Mouse (Mus musculus) heart, embryonic 11.5 days (tissue): Measurements from ENCODE around the gene Smim22. TPM values are rescaled to one million over a fixed set of nuclear protein-coding genes. Genes with fewer than 3 reads are reported as not detected.

ENCODE experiments used
- ATAC-seq: fragments of 200-750 bp; cut with Nextera tagmentation; replicated peaks from 2 replicates; pipeline ENCODE4 v1.8.0; 2017; ENCODE audit warnings: moderate library complexity; ENCODE audit not compliant: insufficient number of reproducible peaks, low FRiP score, low TSS enrichment
- H3K27ac ChIP-seq: fragments of 300-500 bp; sonication (generic); 2 replicates; pipeline ENCODE4 v1.5.1; 2014; ENCODE audit warnings: mild to moderate bottlenecking, low read depth, low read length
- H3K27me3 ChIP-seq: fragments of 300-500 bp; sonication (generic); 2 replicates; pipeline ENCODE4 v1.6.1; 2014; ENCODE audit warnings: mild to moderate bottlenecking, low read length, mixed read lengths; ENCODE audit not compliant: control insufficient read depth, insufficient read depth
- H3K36me3 ChIP-seq: fragments of 300-500 bp; sonication (generic); 2 replicates; pipeline ENCODE4 v1.6.1; 2014; ENCODE audit warnings: mild to moderate bottlenecking, low read length, moderate library complexity, mixed read lengths; ENCODE audit not compliant: control insufficient read depth, insufficient read depth
- H3K4me1 ChIP-seq: fragments of 300-500 bp; sonication (generic); 2 replicates; pipeline ENCODE4 v1.6.1; 2014; ENCODE audit warnings: low read length; ENCODE audit not compliant: control insufficient read depth, insufficient read depth
- H3K4me2 ChIP-seq: fragments of 300-500 bp; sonication (generic); 2 replicates; pipeline ENCODE4 v1.6.1; 2014; ENCODE audit warnings: mild to moderate bottlenecking, moderate library complexity
- H3K4me3 ChIP-seq: fragments of 300-500 bp; sonication (generic); 2 replicates; pipeline ENCODE4 v1.5.1; 2014; ENCODE audit warnings: low read depth, low read length
- H3K9ac ChIP-seq: fragments of 300-500 bp; sonication (generic); 2 replicates; pipeline ENCODE4 v1.6.1; 2014; ENCODE audit warnings: mild to moderate bottlenecking, low read depth, low read length, moderate library complexity
- H3K9me3 ChIP-seq: fragments of 300-500 bp; sonication (generic); replicated peaks from 2 replicates; pipeline ENCODE4 v1.6.1; 2016; ENCODE audit warnings: low read length; ENCODE audit not compliant: control insufficient read depth
- WGBS: fragments of 180-500 bp; shearing (Covaris S2); extraction: QIAGEN DNeasy Blood & Tissue Kit; methylation state at CpG from one replicate; pipeline ENCODE4 v1.1.7; 2014; ENCODE audit not compliant: insufficient replicate concordance; 5-methylcytosine and 5-hydroxymethylcytosine counted together
- polyA plus RNA-seq: library from polyadenylated mRNA; unstranded; fragments of >200 nt; fragmentation: Nextera tagmentation; extraction: Ambion mirVana; gene quantifications from 2 replicates; pipeline ENCODE4 v1.2.1, GENCODE M21; 2014

The Smim22 gene
- polyA plus RNA-seq, 1 experiment from 2014 or later, result 3.2 TPM

- Histone ChIP-seq H3K4me2 (peak within 1 kb of the TSS; percentile 96), H3K9me3 (no peaks in the 10 kb centered on the region), H3K36me3 (peaks cover 16% of the 10 kb centered on the region; the same call in 1 of the 2 replicates), H3K27me3 (no peaks in the 10 kb centered on the region), H3K4me1 (peaks cover 14% of the 10 kb centered on the region; the same call in 1 of the 2 replicates), H3K9ac (peak within 1 kb of the TSS; percentile 94), H3K27ac (peak within 1 kb of the TSS; percentile 97), H3K4me3 (peak within 1 kb of the TSS; percentile 97)
- under 1% methylated on average over 56 of the region's 56 CpGs for WGBS
- peak; percentile 100 for ATAC-seq
Observed at GRCm38 (mm10) chr16:5049774-5050234, 42.7 kb downstream of the Smim22 start, which contains the start of the genes Glyr1 and Ubn1. TSS of gene Glyr1 (minus strand) at chr16:5049863. TSS of gene Ubn1 (plus strand) at chr16:5050057.

- H3K36me3 ChIP-seq, result peaks cover 16% of the 10 kb centered on the region; the same call in 1 of the 2 replicates
- under 1% methylated on average over 78 of the region's 78 CpGs for WGBS
- no peaks in the 10 kb centered on the region for H3K27me3 ChIP-seq
- peak; percentile 62 for ATAC-seq
- peaks cover 14% of the 10 kb centered on the region; the same call in 1 of the 2 replicates for H3K4me1 ChIP-seq
- peak overlapping the region; percentile 94 for H3K9ac ChIP-seq
- H3K9me3 ChIP-seq, result no peaks in the 10 kb centered on the region
- peak overlapping the region; percentile 96 for H3K4me2 ChIP-seq
- peak overlapping the region; percentile 97 for H3K4me3 ChIP-seq
- peak overlapping the region; percentile 97 for H3K27ac ChIP-seq
Observed at GRCm38 (mm10) chr16:5050251-5051110, 43.4 kb downstream of the Smim22 start.

Other genes with a start within 250 kb of the Smim22 start
- 113 and 118 TPM in 2 replicates for gene Cdip1, start 217.0 kb upstream of the Smim22 start, polyA plus RNA-seq
- 0.25 and 0.79 TPM in 2 replicates for gene 4930562C15Rik, start 171.9 kb upstream of the Smim22 start, polyA plus RNA-seq
- 27.4 and 28.8 TPM in 2 replicates for gene Ubald1, start 127.0 kb upstream of the Smim22 start, polyA plus RNA-seq
- gene Mgrn1, start 121.0 kb upstream of the Smim22 start, polyA plus RNA-seq, result 96.8 and 112 TPM in 2 replicates
- gene Nudt16l1, start 68.5 kb upstream of the Smim22 start, polyA plus RNA-seq, result 102 and 106 TPM in 2 replicates
- gene Anks3, start 43.1 kb upstream of the Smim22 start, polyA plus RNA-seq, result 28.7 and 31.8 TPM in 2 replicates
- gene Sept12, start 9.4 kb upstream of the Smim22 start, polyA plus RNA-seq, result not detected in 2 replicates
- gene Rogdi, start 6.3 kb downstream of the Smim22 start, polyA plus RNA-seq, result 50.1 and 54.4 TPM in 2 replicates
- 58.9 and 88.6 TPM in 2 replicates for gene Glyr1, start 42.6 kb downstream of the Smim22 start, polyA plus RNA-seq
- gene Ubn1, start 42.8 kb downstream of the Smim22 start, polyA plus RNA-seq, result 16.6 and 16.8 TPM in 2 replicates
- 1.3 and 1.6 TPM in 2 replicates for gene Ppl, start 125.1 kb downstream of the Smim22 start, polyA plus RNA-seq
- 0.11 TPM in 1 of 2 replicates, not detected in the other for gene Sec14l5, start 139.8 kb downstream of the Smim22 start, polyA plus RNA-seq
- gene Nagpa, start 196.7 kb downstream of the Smim22 start, polyA plus RNA-seq, result 11.3 and 13.0 TPM in 2 replicates
- gene AU021092, start 215.0 kb downstream of the Smim22 start, polyA plus RNA-seq, result 0.83 and 1.4 TPM in 2 replicates
- gene Alg1, start 226.3 kb downstream of the Smim22 start, polyA plus RNA-seq, result 21.4 and 24.3 TPM in 2 replicates
- 20.5 and 24.9 TPM in 2 replicates for gene Eef2kmt, start 248.7 kb downstream of the Smim22 start, polyA plus RNA-seq